Mouse (Mus musculus): ENCODE data around the gene Th. TPM values are rescaled to one million over a fixed set of nuclear protein-coding genes. Genes with fewer than 3 reads are reported as not detected.
A peak's percentile ranks its signal among the peaks of the same experiment; 100 is the strongest.

Gene Th
- total and polyA plus RNA-seq, 2 experiments from 2014 or later, result 0.15 to 0.19 TPM

DNA sequence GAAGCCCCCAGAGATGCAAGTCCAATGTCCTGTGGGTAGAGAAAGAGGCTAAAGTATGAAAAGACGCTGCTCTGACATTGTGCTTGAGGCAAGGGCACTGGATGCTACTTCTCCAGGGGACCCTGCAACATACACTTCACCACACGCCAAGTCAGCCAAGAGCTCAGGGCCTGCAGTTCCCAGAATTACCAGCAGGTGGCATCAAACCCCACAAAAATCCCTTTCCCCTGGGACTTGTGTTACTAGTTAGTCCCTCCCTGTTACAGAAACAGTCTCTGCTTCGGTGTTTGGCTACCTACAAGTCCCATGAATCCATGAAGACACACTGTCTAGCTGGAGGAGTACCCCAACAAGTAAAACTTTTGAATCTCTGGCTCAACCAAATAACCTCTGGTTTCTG, 36.3 kb downstream of the Th start:
- Histone ChIP-seq H3K9me3 (replicated peaks; ENCODE audit: control insufficient read depth, low read length) (no peaks in the 10 kb centered on the region), H3K9ac (replicated peaks; ENCODE audit: low read depth, low read length) (no peak overlapping the region), H3K36me3 (replicated peaks; ENCODE audit: control insufficient read depth, insufficient read depth, low read length) (no peaks in the 10 kb centered on the region), H3K27ac (ENCODE audit: low read depth) (no peak overlapping the region), H3K4me1 (ENCODE audit: control insufficient read depth, insufficient read depth) (no peaks in the 10 kb centered on the region; the same call in 1 of the 2 replicates), H3K4me3 (ENCODE audit: low read depth, low read length) (no peak overlapping the region), H3K27me3 (ENCODE audit: control insufficient read depth, insufficient read depth, low read length) (peaks cover 58% of the 10 kb centered on the region), H3K4me2 (ENCODE audit: low read depth, low read length) (no peak overlapping the region)
- peak; percentile 49; the same call in 1 of the 2 replicates for ATAC-seq (ENCODE audit: insufficient read depth, low read depth)
- peak; percentile 87 for DNase-seq (ENCODE audit: low spot score)
- 4% methylated on average over 3 of the region's 3 CpGs for WGBS
- TF ChIP-seq EP300 (IDR thresholded peaks at IDR 0.05; ENCODE audit: low read depth) (no peak), CTCF (IDR thresholded peaks at IDR 0.05; ENCODE audit: low read depth) (peak; percentile 96)

DNA sequence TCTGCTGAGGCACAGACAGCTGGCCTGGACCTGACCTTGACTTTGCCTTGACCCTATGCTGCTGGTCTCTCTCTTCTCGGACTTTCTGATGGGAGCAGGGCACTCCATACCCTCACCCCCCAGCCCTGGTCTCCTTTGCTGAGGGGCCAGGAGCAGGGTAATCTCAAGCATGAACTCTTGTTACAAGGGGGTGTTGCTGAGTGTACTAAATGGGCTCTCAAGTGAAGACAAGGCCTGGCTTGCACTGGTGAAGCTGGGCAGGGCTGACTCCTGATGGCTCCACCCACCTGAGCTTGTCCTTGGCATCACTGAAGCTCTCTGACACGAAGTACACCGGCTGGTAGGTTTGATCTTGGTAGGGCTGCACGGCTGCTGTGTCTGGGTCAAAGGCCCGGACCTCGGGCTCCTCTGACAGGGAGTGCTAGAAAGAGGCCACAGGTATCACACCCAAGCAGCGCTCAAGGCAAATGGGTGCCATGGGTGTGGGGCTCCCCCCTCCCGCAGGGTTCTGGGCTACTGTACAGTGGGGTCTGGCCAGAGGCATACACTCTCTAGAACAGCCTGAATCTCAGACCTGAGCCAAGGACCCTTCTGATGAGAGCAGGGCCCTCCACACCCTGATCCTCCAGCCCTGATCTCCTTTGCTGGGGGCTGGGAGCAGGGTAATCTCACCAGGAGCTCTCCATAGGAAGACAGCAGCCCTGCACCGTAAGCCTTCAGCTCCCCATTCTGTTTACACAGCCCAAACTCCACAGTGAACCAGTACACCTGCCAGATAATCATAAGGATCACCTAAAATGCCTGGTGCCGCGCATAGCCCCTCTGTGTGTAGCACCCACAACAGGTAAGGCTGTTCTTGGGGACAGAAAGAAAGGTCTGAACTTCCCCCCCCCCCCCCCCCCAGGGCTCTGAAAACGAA, 36.9 kb downstream of the Th start:
- no peak overlapping the region for H3K27ac ChIP-seq (ENCODE audit: low read depth)
- peak; percentile 47 for ATAC-seq (ENCODE audit: insufficient read depth, low read depth)
- no peaks in the 10 kb centered on the region for H3K9me3 ChIP-seq (replicated peaks; ENCODE audit: control insufficient read depth, low read length)
- no peak overlapping the region for H3K4me3 ChIP-seq (ENCODE audit: low read depth, low read length)
- no peaks in the 10 kb centered on the region; the same call in 1 of the 2 replicates for H3K4me1 ChIP-seq (ENCODE audit: control insufficient read depth, insufficient read depth)
- no peak overlapping the region for H3K9ac ChIP-seq (replicated peaks; ENCODE audit: low read depth, low read length)
- no peak overlapping the region for H3K4me2 ChIP-seq (ENCODE audit: low read depth, low read length)
- DNase-seq (ENCODE audit: low spot score), result peak; percentile 19
- no peaks in the 10 kb centered on the region for H3K36me3 ChIP-seq (replicated peaks; ENCODE audit: control insufficient read depth, insufficient read depth, low read length)
- peaks cover 52% of the 10 kb centered on the region for H3K27me3 ChIP-seq (ENCODE audit: control insufficient read depth, insufficient read depth, low read length)
- WGBS, result 45% methylated on average over 12 of the region's 12 CpGs
- TF ChIP-seq EP300 (IDR thresholded peaks at IDR 0.05; ENCODE audit: low read depth) (no peak), CTCF (IDR thresholded peaks at IDR 0.05; ENCODE audit: low read depth) (no peak)

DNA sequence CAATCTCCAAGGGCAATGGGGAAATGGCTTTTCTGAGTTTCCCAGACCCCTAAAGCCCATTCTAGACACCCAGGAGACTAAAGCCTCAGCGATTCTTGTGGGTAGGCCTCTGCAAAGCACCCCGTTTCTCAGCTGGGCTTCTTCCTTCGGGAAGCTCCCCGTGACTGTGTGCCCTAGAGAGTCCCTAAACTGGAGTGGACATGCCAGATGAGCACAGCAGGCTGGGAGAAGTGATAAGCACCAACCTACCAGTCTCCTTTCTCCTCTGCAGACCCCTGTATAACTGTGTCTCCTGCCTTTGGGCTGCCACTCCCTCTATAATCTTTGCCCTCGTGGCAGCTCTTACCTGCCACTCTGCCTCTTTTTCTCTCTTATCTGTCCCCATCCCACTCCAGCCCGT, 37.6 kb downstream of the Th start:
- TF ChIP-seq CTCF (IDR thresholded peaks at IDR 0.05; ENCODE audit: low read depth), result no peak
- no peak for TF ChIP-seq EP300 (IDR thresholded peaks at IDR 0.05; ENCODE audit: low read depth)
- no peak overlapping the region for H3K4me2 ChIP-seq (ENCODE audit: low read depth, low read length)
- no peak overlapping the region for H3K9ac ChIP-seq (replicated peaks; ENCODE audit: low read depth, low read length)
- no peak for DNase-seq (ENCODE audit: low spot score)
- H3K36me3 ChIP-seq (replicated peaks; ENCODE audit: control insufficient read depth, insufficient read depth, low read length), result no peaks in the 10 kb centered on the region
- H3K27ac ChIP-seq (ENCODE audit: low read depth), result no peak overlapping the region
- ATAC-seq (ENCODE audit: insufficient read depth, low read depth), result no peak; the same call in 1 of the 2 replicates
- H3K4me3 ChIP-seq (ENCODE audit: low read depth, low read length), result no peak overlapping the region
- H3K27me3 ChIP-seq (ENCODE audit: control insufficient read depth, insufficient read depth, low read length), result peaks cover 45% of the 10 kb centered on the region
- H3K4me1 ChIP-seq (ENCODE audit: control insufficient read depth, insufficient read depth), result no peaks in the 10 kb centered on the region; the same call in 1 of the 2 replicates
- H3K9me3 ChIP-seq (replicated peaks; ENCODE audit: control insufficient read depth, low read length), result no peaks in the 10 kb centered on the region
- 39% methylated on average over 6 of the region's 6 CpGs for WGBS

DNA sequence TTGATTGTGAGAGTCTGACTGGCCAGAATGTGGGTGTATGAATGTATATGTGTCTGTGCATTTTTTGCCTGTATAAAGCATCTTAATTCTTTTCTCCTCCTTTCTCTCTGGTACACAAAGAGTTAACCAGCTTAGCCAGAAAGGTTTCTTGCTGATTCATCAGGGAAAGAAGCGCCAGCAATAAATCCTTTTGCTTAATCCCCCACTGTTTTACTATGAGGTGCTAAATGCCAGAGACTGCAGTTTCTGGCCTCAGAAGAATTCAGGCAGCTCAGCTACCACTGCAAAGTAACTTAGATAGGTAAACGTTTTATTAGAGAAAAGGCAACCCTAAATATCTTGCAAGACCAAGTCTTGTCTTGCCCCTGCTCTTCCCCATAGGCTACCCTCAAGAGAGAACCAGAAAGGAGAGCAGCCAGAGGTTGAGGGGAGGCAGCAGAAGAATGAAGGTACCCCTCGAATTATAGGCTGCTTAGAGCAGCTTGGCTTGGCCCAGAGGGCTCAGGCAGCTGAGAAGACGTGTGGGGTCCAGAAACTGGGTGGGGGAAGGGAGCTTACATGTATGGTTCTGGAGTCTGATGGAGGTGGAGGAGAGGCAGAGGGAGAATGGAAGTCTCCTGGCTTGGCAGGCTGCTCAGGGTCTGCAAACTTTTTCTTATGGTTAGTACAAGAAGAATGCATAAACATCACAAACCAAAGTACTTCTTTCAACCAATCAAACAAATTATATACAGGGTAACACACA, 61.3 kb downstream of the Th start:
- H3K9ac ChIP-seq (replicated peaks; ENCODE audit: low read depth, low read length), result no peak overlapping the region
- H3K4me1 ChIP-seq (ENCODE audit: control insufficient read depth, insufficient read depth), result no peaks in the 10 kb centered on the region
- no peaks in the 10 kb centered on the region for H3K9me3 ChIP-seq (replicated peaks; ENCODE audit: control insufficient read depth, low read length)
- no peak overlapping the region for H3K4me2 ChIP-seq (ENCODE audit: low read depth, low read length)
- WGBS, result 11% methylated on average over 4 of the region's 4 CpGs
- H3K27me3 ChIP-seq (ENCODE audit: control insufficient read depth, insufficient read depth, low read length), result no peaks in the 10 kb centered on the region
- ATAC-seq (ENCODE audit: insufficient read depth, low read depth) (no peak), DNase-seq (ENCODE audit: low spot score) (no peak)
- no peak for TF ChIP-seq EP300 (IDR thresholded peaks at IDR 0.05; ENCODE audit: low read depth)
- TF ChIP-seq CTCF (IDR thresholded peaks at IDR 0.05; ENCODE audit: low read depth), result no peak
- H3K27ac ChIP-seq (ENCODE audit: low read depth), result no peak overlapping the region
- H3K4me3 ChIP-seq (ENCODE audit: low read depth, low read length), result no peak overlapping the region
- H3K36me3 ChIP-seq (replicated peaks; ENCODE audit: control insufficient read depth, insufficient read depth, low read length), result no peaks in the 10 kb centered on the region

DNA sequence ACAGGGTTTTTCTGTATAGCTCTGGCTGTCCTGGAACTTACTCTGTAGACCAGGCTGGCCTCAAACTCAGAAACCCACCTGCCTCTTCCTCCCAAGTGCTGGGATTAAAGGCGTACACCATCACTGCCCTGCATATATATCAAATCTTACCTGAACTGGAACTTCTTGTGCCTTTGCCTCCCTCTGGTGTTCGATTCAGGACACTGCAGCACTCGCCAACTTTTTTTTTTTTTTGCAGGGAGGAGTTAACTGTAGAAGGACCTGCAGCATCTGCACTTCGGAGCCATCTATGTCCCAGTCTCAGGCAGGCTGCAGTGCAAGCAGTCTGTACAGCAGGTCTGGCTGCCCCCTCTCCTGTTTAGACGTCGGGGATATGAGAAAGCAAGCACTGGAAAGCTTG, 80.2 kb downstream of the Th start:
- H3K27me3 ChIP-seq (ENCODE audit: control insufficient read depth, insufficient read depth, low read length), result no peaks in the 10 kb centered on the region
- no peaks in the 10 kb centered on the region for H3K36me3 ChIP-seq (replicated peaks; ENCODE audit: control insufficient read depth, insufficient read depth, low read length)
- no peak overlapping the region for H3K4me3 ChIP-seq (ENCODE audit: low read depth, low read length)
- TF ChIP-seq CTCF (IDR thresholded peaks at IDR 0.05; ENCODE audit: low read depth) (peak; percentile 70), EP300 (IDR thresholded peaks at IDR 0.05; ENCODE audit: low read depth) (no peak)
- DNase-seq (ENCODE audit: low spot score), result peak; percentile 52
- no peak overlapping the region for H3K4me2 ChIP-seq (ENCODE audit: low read depth, low read length)
- no peak overlapping the region for H3K9ac ChIP-seq (replicated peaks; ENCODE audit: low read depth, low read length)
- WGBS, result 7% methylated on average over 6 of the region's 6 CpGs
- H3K4me1 ChIP-seq (ENCODE audit: control insufficient read depth, insufficient read depth), result no peaks in the 10 kb centered on the region
- no peaks in the 10 kb centered on the region for H3K9me3 ChIP-seq (replicated peaks; ENCODE audit: control insufficient read depth, low read length)
- ATAC-seq (ENCODE audit: insufficient read depth, low read depth), result no peak
- H3K27ac ChIP-seq (ENCODE audit: low read depth), result no peak overlapping the region

Other genes starting within 250 kb of the Th start
- not detected in 2 replicates for gene Ins2, start 187.7 kb downstream of the Th start, total RNA-seq (2014; rRNA removed; ENCODE audit: low replicate concordance)
- gene Ins2, start 187.7 kb downstream of the Th start, polyA plus RNA-seq (2015; fragmentation: Nextera tagmentation; extraction: Ambion mirVana), result 0.85 TPM in 1 of 2 replicates, not detected in the other
- gene Ascl2, start 38.1 kb upstream of the Th start, total RNA-seq (2014; rRNA removed; ENCODE audit: low replicate concordance), result not detected in 2 replicates
- gene Ascl2, start 38.1 kb upstream of the Th start, polyA plus RNA-seq (2015; fragmentation: Nextera tagmentation; extraction: Ambion mirVana), result not detected in 2 replicates
- gene Tspan32, start 73.9 kb upstream of the Th start, total RNA-seq (2014; rRNA removed; ENCODE audit: low replicate concordance), result 0.46 and 0.50 TPM in 2 replicates
- 1.1 and 1.7 TPM in 2 replicates for gene Tspan32, start 73.9 kb upstream of the Th start, polyA plus RNA-seq (2015; fragmentation: Nextera tagmentation; extraction: Ambion mirVana)
- gene Cd81, start 121.6 kb upstream of the Th start, total RNA-seq (2014; rRNA removed; ENCODE audit: low replicate concordance), result 1,221 and 1,316 TPM in 2 replicates
- 793 and 811 TPM in 2 replicates for gene Cd81, start 121.6 kb upstream of the Th start, polyA plus RNA-seq (2015; fragmentation: Nextera tagmentation; extraction: Ambion mirVana)
- 61.9 and 71.7 TPM in 2 replicates for gene Tssc4, start 138.1 kb upstream of the Th start, total RNA-seq (2014; rRNA removed; ENCODE audit: low replicate concordance)
- 33.7 and 34.0 TPM in 2 replicates for gene Tssc4, start 138.1 kb upstream of the Th start, polyA plus RNA-seq (2015; fragmentation: Nextera tagmentation; extraction: Ambion mirVana)
- gene Trpm5, start 163.5 kb upstream of the Th start, total RNA-seq (2014; rRNA removed; ENCODE audit: low replicate concordance), result 0.61 and 2.1 TPM in 2 replicates
- 0.70 and 1.6 TPM in 2 replicates for gene Trpm5, start 163.5 kb upstream of the Th start, polyA plus RNA-seq (2015; fragmentation: Nextera tagmentation; extraction: Ambion mirVana)
- gene Kcnq1, start 175.2 kb upstream of the Th start, total RNA-seq (2014; rRNA removed; ENCODE audit: low replicate concordance), result 73.3 and 75.9 TPM in 2 replicates
- gene Kcnq1, start 175.2 kb upstream of the Th start, polyA plus RNA-seq (2015; fragmentation: Nextera tagmentation; extraction: Ambion mirVana), result 36.4 and 37.2 TPM in 2 replicates

Measured in heart, postnatal 0 days (tissue).